In genomic region chr11:88524790-88525575, GRCm38 (mm10) we compare ENCODE assay signal across 8 mouse cellular contexts.
DNase-seq lines count a peak whose midpoint lies in the region; ATAC-seq and TF ChIP-seq lines count a peak whose summit lies in the region.

No protein-coding gene starts in this region.

- H3K4me3 ChIP-seq in layer of hippocampus, adult 2 months, result no peak overlapping the region
- H3K4me3 ChIP-seq in embryonic facial prominence, embryonic 15.5 days (replicated peaks), result no peak overlapping the region
- H3K4me3 ChIP-seq in limb, embryonic 10.5 days, result no peak overlapping the region

- 28% methylated on average over 10 of the region's 10 CpGs for WGBS in embryonic facial prominence, embryonic 15.5 days
- 40% methylated on average over 10 of the region's 10 CpGs for WGBS in limb, embryonic 10.5 days

- no peak overlapping the region for H3K9ac ChIP-seq in embryonic facial prominence, embryonic 15.5 days

- H3K4me2 ChIP-seq in embryonic facial prominence, embryonic 15.5 days (replicated peaks), result 0 out of 2 replicates have a peak overlapping the region, but pooled peaks have one; percentile 6

- no peak for DNase-seq in layer of hippocampus, adult 2 months (ENCODE audit: low spot score in 2 of 2)
- DNase-seq in layer of hippocampus, adult 11-12 months (ENCODE audit: low spot score), result no peak
- DNase-seq in heart, postnatal 10 days, result peak; percentile 87 to 91
- no peak for DNase-seq in limb, embryonic 10.5 days (ENCODE audit: low spot score)
- peak; percentile 29 for DNase-seq in naive thymus-derived CD4-positive, alpha-beta T cell, adult 2 months (ENCODE audit: low read depth)
- DNase-seq in ovary, postnatal 36 days (ENCODE audit: low spot score), result no peak

- H3K36me3 ChIP-seq in embryonic facial prominence, embryonic 15.5 days, result no peaks in the 10 kb centered on the region
- H3K36me3 ChIP-seq in limb, embryonic 10.5 days, result peaks cover 24% of the 10 kb centered on the region

- H3K27me3 ChIP-seq in embryonic facial prominence, embryonic 15.5 days, result no peaks in the 10 kb centered on the region
- no peaks in the 10 kb centered on the region for H3K27me3 ChIP-seq in limb, embryonic 10.5 days (ENCODE audit: low read depth, poor library complexity, severe bottlenecking)

- no peaks in the 10 kb centered on the region for H3K9me3 ChIP-seq in embryonic facial prominence, embryonic 15.5 days (replicated peaks)
- no peaks in the 10 kb centered on the region for H3K9me3 ChIP-seq in limb, embryonic 10.5 days (replicated peaks)

- H3K27ac ChIP-seq in layer of hippocampus, adult 2 months, result peak overlapping the region; percentile 60; the same call in 1 of the 2 replicates
- peak overlapping the region; percentile 79 for H3K27ac ChIP-seq in embryonic facial prominence, embryonic 15.5 days (replicated peaks)
- H3K27ac ChIP-seq in limb, embryonic 10.5 days, result peak overlapping the region; percentile 74

- ATAC-seq in embryonic facial prominence, embryonic 15.5 days (ENCODE audit: insufficient number of reproducible peaks, low FRiP score, low TSS enrichment, low read depth), result peak; percentile 59
- no peak for ATAC-seq in cerebellum, adult (ENCODE audit: insufficient number of reproducible peaks, low FRiP score, low TSS enrichment)

- peaks cover 77% of the 10 kb centered on the region for H3K4me1 ChIP-seq in embryonic facial prominence, embryonic 15.5 days
- H3K4me1 ChIP-seq in limb, embryonic 10.5 days, result peaks cover 70% of the 10 kb centered on the region

- intact Hi-C loops in heart, postnatal 10 days (cut with DNase I), result loop anchor here (2.0 to 5.0 kb wide), 2 partner anchors 36 to 53 kb away; no protein-coding TSS in a partner anchor

- no peak for TF ChIP-seq CTCF in layer of hippocampus, adult 2 months (conservative IDR thresholded peaks at IDR 0.05)

Comparison
In these comparisons a context has a peak if more than half of its experiments do, and no peak if none do; other contexts are left out.
1. DNase-seq: peak in heart, postnatal 10 days (2 of 2) and naive thymus-derived CD4-positive, alpha-beta T cell, adult 2 months (single experiment); none in layer of hippocampus, adult 2 months (0 of 2), layer of hippocampus, adult 11-12 months (single experiment), limb, embryonic 10.5 days (single experiment) and ovary, postnatal 36 days (single experiment).
2. Peak in every context shown above with its lines, with median percentiles within 50 percentile points of each other: H3K27ac ChIP-seq.